Mouse (Mus musculus) ES-E14 (cell line): Measurements from ENCODE around the gene Ush1g.

Source experiments
- MAFK ChIP-seq: IDR thresholded peaks from 2 replicates; pipeline ENCODE4 v1.6.1; 2014; ENCODE audit warnings: mild to moderate bottlenecking, low read depth, low read length, inconsistent platforms; ENCODE audit not compliant: insufficient read depth
- ZC3H11A ChIP-seq: IDR thresholded peaks from 2 replicates; pipeline ENCODE4 v1.6.1; 2012; ENCODE audit warnings: low read depth, mild to moderate bottlenecking, inconsistent platforms, low read length, borderline replicate concordance
- ZNF384 ChIP-seq: IDR thresholded peaks from 2 replicates; pipeline ENCODE4 v1.6.1; 2012; ENCODE audit warnings: low read depth, low read length, inconsistent platforms

- TF ChIP-seq ZC3H11A, result no peak
- no peak for TF ChIP-seq ZNF384
- no peak for TF ChIP-seq MAFK
These were observed 30.3 kb downstream of the Ush1g start for GRCm38 (mm10) chr11:115291503-115291902.
